Mouse (Mus musculus): ENCODE data around the gene Ankrd1. TPM values are rescaled to one million over a fixed set of nuclear protein-coding genes. Genes with fewer than 3 reads are reported as not detected.
A peak's percentile ranks its signal among the peaks of the same experiment; 100 is the strongest.

Ankrd1 gene
- not detected for total RNA-seq (2021)
- long read RNA-seq, partial matches to known transcripts = 0 of 1 reads
- long read RNA-seq, other reads (novel, unspliced or antisense) = 1 of 1 reads

GRCm38 (mm10) chr19:36119783-36120471 is at the start of gene Ankrd1:
TSS of gene Ankrd1 (minus strand) at chr19:36120099.
- no peak for DNase-seq (ENCODE audit: low spot score in 2 of 2)

- no peak for DNase-seq (ENCODE audit: low spot score in 2 of 2)
Measured at GRCm38 (mm10) chr19:36169101-36169500, 49.2 kb upstream of the Ankrd1 start.

GRCm38 (mm10) chr19:36168121-36168520 is 48.2 kb upstream of the Ankrd1 start:
- DNase-seq (ENCODE audit: low spot score in 2 of 2) = no peak

GRCm38 (mm10) chr19:36167291-36167896 is 47.5 kb upstream of the Ankrd1 start:
- no peak for DNase-seq (ENCODE audit: low spot score in 2 of 2)

- peak in 1 of 2 experiments; percentile 27 for DNase-seq (ENCODE audit: low spot score in 2 of 2)
Measured at GRCm38 (mm10) chr19:36166401-36167160, 46.7 kb upstream of the Ankrd1 start.

GRCm38 (mm10) chr19:36165351-36165750 is 45.5 kb upstream of the Ankrd1 start:
- no peak for DNase-seq (ENCODE audit: low spot score in 2 of 2)

- DNase-seq (ENCODE audit: low spot score in 2 of 2) = peak; percentile 25 to 53
Measured at GRCm38 (mm10) chr19:36150241-36151007, 30.5 kb upstream of the Ankrd1 start.

- DNase-seq (ENCODE audit: low spot score in 2 of 2) = no peak
Measured at GRCm38 (mm10) chr19:36148578-36148977, 28.7 kb upstream of the Ankrd1 start.

- DNase-seq (ENCODE audit: low spot score in 2 of 2) = no peak
Measured at GRCm38 (mm10) chr19:36143571-36143970, 23.7 kb upstream of the Ankrd1 start.

- no peak for DNase-seq (ENCODE audit: low spot score in 2 of 2)
Measured at GRCm38 (mm10) chr19:36133731-36134130, 13.8 kb upstream of the Ankrd1 start.

GRCm38 (mm10) chr19:36133064-36133463 is 13.2 kb upstream of the Ankrd1 start:
- DNase-seq (ENCODE audit: low spot score in 2 of 2) = no peak

GRCm38 (mm10) chr19:36131990-36132389 is 12.1 kb upstream of the Ankrd1 start:
- DNase-seq (ENCODE audit: low spot score in 2 of 2) = peak in 1 of 2 experiments; percentile 15

GRCm38 (mm10) chr19:36130181-36130580 is 10.3 kb upstream of the Ankrd1 start:
- no peak for DNase-seq (ENCODE audit: low spot score in 2 of 2)

- DNase-seq (ENCODE audit: low spot score in 2 of 2) = no peak
Measured at GRCm38 (mm10) chr19:36129643-36130042, 9.7 kb upstream of the Ankrd1 start.

GRCm38 (mm10) chr19:36129213-36129612 is 9.3 kb upstream of the Ankrd1 start:
- DNase-seq (ENCODE audit: low spot score in 2 of 2) = no peak

GRCm38 (mm10) chr19:36128440-36128839 is 8.5 kb upstream of the Ankrd1 start:
- no peak for DNase-seq (ENCODE audit: low spot score in 2 of 2)

- DNase-seq (ENCODE audit: low spot score in 2 of 2) = no peak
Measured at GRCm38 (mm10) chr19:36124203-36124602, 4.3 kb upstream of the Ankrd1 start.

- DNase-seq (ENCODE audit: low spot score in 2 of 2) = no peak
Measured at GRCm38 (mm10) chr19:36119219-36119618, 680 bp downstream of the Ankrd1 start.

- no peak for DNase-seq (ENCODE audit: low spot score in 2 of 2)
Measured at GRCm38 (mm10) chr19:36116185-36116584, 3.7 kb downstream of the Ankrd1 start.

- DNase-seq (ENCODE audit: low spot score in 2 of 2) = peak; percentile 30 to 65
Measured at GRCm38 (mm10) chr19:36112007-36112406, 7.9 kb downstream of the Ankrd1 start.

Measured in layer of hippocampus, adult 18-20 months (tissue).